Mouse (Mus musculus) liver, embryonic 16.5 days (tissue): Measurements from ENCODE around the gene Med24. TPM values are rescaled to one million over a fixed set of nuclear protein-coding genes. Genes with fewer than 3 reads are reported as not detected.

Experiments
- ATAC-seq: fragments of 200-750 bp; cut with Nextera tagmentation; 2 replicates; pipeline ENCODE4 v1.8.0; 2017; ENCODE audit warnings: low read depth, mild to moderate bottlenecking, moderate number of reproducible peaks, moderate library complexity
- H3K27ac ChIP-seq: fragments of 300-500 bp; sonication (generic); 2 replicates; pipeline ENCODE4 v1.5.1; 2014; ENCODE audit warnings: mild to moderate bottlenecking, low read length
- H3K27me3 ChIP-seq: fragments of 300-500 bp; sonication (generic); 2 replicates; pipeline ENCODE4 v1.6.1; 2014; ENCODE audit warnings: low read depth, low read length, mixed read lengths; ENCODE audit not compliant: control insufficient read depth, insufficient read depth
- H3K36me3 ChIP-seq: fragments of 300-500 bp; sonication (generic); 2 replicates; pipeline ENCODE4 v1.6.1; 2014; ENCODE audit warnings: mild to moderate bottlenecking; ENCODE audit not compliant: control insufficient read depth, insufficient read depth
- H3K4me1 ChIP-seq: fragments of 300-500 bp; sonication (generic); 2 replicates; pipeline ENCODE4 v1.6.1; 2014; ENCODE audit warnings: low read depth, low read length, mixed read lengths; ENCODE audit not compliant: control insufficient read depth
- H3K4me2 ChIP-seq: fragments of 300-500 bp; sonication (generic); 2 replicates; pipeline ENCODE4 v1.6.1; 2014; ENCODE audit warnings: low read depth, low read length, mixed read lengths
- H3K4me3 ChIP-seq: fragments of 300-500 bp; sonication (generic); 2 replicates; pipeline ENCODE4 v1.5.1; 2014; ENCODE audit warnings: low read depth, mild to moderate bottlenecking, low read length
- H3K9ac ChIP-seq: fragments of 300-500 bp; sonication (generic); 2 replicates; pipeline ENCODE4 v1.6.1; 2014; ENCODE audit warnings: low read depth, low read length
- H3K9me3 ChIP-seq: fragments of 300-500 bp; sonication (generic); replicated peaks from 2 replicates; pipeline ENCODE4 v1.6.1; 2016; ENCODE audit warnings: low read length; ENCODE audit not compliant: control insufficient read depth
- WGBS: fragments of 180-500 bp; shearing (Covaris S2); extraction: QIAGEN DNeasy Blood & Tissue Kit; methylation state at CpG from one replicate; pipeline ENCODE4 v1.1.7; 2014; ENCODE audit not compliant: insufficient replicate concordance; 5-methylcytosine and 5-hydroxymethylcytosine counted together
- polyA plus RNA-seq: library from polyadenylated mRNA; unstranded; fragments of >200 nt; fragmentation: Nextera tagmentation; extraction: Ambion mirVana; gene quantifications from 2 replicates; pipeline ENCODE4 v1.2.1, GENCODE M21; 2015

Gene Med24
- polyA plus RNA-seq, 1 experiment from 2014 or later, result 23.8 TPM

DNA sequence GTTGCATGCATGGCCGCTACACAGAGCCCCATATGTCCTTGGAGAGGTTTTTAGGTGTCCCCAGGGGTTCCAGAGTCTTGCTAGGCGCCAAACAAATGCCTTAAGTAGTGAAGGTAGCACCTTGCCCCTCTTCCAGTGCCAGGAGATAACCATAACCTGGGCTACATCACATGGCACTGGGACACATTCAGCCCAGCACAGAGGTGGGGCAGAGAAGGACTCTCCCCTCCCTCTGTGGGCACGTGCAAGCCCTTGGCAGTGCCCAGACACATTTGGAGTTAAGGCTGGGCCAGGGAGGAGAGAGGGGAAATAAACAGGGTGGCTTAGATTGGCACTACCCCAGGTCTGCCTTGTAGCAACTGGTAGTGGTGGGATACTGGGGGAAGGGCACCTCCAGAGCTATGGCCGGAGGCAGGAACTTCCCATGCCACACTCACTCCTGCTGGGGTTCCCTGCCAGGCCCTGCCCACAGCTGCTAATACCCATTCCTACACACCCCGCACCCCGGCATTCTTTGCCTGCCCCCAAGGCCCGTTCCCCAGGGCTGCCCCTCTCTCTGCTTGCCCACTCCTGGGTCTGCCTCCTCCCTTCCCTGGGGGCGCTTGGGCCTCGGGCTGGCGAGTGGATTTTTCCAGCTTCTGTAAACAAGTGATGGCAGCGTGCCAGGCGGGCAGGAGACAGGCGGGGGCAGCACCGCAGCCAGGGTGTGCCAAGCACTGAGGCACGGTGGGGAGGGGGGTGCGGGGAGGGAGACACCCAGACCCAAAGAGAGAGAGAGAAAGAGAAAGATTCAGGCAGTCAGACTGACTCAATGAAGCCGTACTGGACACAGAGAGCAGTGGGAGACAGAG is 21.3 kb upstream of the Med24 start:
- H3K27ac ChIP-seq, result peak overlapping the region; percentile 58
- no peaks in the 10 kb centered on the region; the same call in 1 of the 2 replicates for H3K36me3 ChIP-seq
- peaks cover 97% of the 10 kb centered on the region for H3K4me1 ChIP-seq
- H3K9ac ChIP-seq, result peak overlapping the region; percentile 54
- peak overlapping the region; percentile 52 for H3K4me2 ChIP-seq
- no peaks in the 10 kb centered on the region for H3K27me3 ChIP-seq
- 0 out of 2 replicates have a peak, but pooled peaks have one; percentile 1 for ATAC-seq
- H3K4me3 ChIP-seq, result peak overlapping the region; percentile 34
- 24% methylated on average over 17 of the region's 17 CpGs for WGBS
- H3K9me3 ChIP-seq, result no peaks in the 10 kb centered on the region

DNA sequence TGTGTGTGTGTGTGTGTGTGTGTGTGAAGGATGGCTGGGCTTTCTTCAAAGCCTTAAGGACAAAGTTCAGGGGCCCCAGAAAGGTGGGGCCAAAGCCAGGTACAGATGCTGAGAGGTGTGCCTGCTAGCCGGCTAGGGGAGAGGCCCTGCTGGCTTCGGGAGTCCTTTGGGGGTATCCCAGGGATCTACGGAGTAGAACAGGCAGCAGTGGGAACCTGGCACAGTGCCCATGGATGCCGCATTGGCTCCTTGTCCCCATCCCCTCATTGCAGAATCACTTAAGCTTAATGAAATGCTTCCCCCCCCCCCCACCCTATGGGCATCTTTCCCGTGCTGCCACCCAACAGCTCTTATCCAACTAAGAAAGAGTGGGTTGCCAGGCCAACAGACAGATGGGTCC is 20.5 kb upstream of the Med24 start:
- ATAC-seq, result no peak
- no peaks in the 10 kb centered on the region; the same call in 1 of the 2 replicates for H3K36me3 ChIP-seq
- WGBS, result 56% methylated on average over 5 of the region's 5 CpGs
- no peak overlapping the region; the same call in 1 of the 2 replicates for H3K27ac ChIP-seq
- no peaks in the 10 kb centered on the region for H3K27me3 ChIP-seq
- peaks cover 98% of the 10 kb centered on the region for H3K4me1 ChIP-seq
- H3K4me3 ChIP-seq, result no peak overlapping the region
- no peak overlapping the region for H3K4me2 ChIP-seq
- no peaks in the 10 kb centered on the region for H3K9me3 ChIP-seq
- no peak overlapping the region for H3K9ac ChIP-seq

DNA sequence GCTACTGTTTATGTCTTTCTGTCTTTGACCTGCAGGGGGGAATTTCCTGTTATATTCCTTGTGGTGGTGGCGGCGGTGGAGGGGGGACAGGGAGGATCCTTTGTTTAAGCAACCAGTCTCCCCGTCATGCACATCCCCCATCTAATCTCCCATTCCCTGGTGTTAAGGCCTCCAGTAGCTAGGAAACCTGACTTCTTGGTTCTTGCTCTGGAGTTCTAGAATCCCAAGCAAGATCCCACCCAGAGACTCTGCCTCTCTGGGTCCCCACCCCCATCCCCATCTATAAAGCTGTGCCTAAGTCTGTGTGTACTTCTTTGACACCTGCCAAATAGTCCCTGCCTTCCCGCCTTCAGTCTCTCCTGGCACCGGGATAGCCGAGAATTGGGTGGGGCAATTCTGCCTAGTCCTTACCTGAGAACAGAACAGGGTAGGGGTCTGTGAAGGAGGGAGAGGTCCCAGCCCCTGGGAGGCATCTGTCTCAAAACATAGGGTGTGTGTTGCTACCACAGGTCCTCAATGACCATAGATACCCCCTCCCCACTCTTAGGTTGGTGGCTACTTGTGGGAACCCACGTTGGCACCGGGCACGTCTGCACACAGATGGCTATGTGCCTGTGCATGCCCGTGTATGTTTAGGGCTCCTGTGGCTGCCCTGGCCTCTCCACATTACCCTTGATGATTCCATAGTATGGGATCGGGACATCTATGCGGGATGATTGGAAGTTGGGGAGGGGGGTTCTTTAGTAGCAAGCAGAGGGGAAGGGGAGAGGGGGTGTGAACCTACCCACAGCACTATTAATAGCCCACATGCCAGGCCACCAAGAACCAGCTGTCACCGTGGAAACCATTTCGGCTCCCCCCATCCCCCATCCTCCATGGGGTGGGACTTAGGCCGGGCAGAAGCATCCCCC is 19.5 kb upstream of the Med24 start:
- no peak for ATAC-seq
- H3K36me3 ChIP-seq, result no peaks in the 10 kb centered on the region; the same call in 1 of the 2 replicates
- no peak overlapping the region; the same call in 1 of the 2 replicates for H3K27ac ChIP-seq
- no peaks in the 10 kb centered on the region for H3K27me3 ChIP-seq
- no peaks in the 10 kb centered on the region for H3K9me3 ChIP-seq
- no peak overlapping the region for H3K9ac ChIP-seq
- 44% methylated on average over 15 of the region's 15 CpGs for WGBS
- no peak overlapping the region for H3K4me2 ChIP-seq
- no peak overlapping the region for H3K4me3 ChIP-seq
- H3K4me1 ChIP-seq, result peaks cover 98% of the 10 kb centered on the region

DNA sequence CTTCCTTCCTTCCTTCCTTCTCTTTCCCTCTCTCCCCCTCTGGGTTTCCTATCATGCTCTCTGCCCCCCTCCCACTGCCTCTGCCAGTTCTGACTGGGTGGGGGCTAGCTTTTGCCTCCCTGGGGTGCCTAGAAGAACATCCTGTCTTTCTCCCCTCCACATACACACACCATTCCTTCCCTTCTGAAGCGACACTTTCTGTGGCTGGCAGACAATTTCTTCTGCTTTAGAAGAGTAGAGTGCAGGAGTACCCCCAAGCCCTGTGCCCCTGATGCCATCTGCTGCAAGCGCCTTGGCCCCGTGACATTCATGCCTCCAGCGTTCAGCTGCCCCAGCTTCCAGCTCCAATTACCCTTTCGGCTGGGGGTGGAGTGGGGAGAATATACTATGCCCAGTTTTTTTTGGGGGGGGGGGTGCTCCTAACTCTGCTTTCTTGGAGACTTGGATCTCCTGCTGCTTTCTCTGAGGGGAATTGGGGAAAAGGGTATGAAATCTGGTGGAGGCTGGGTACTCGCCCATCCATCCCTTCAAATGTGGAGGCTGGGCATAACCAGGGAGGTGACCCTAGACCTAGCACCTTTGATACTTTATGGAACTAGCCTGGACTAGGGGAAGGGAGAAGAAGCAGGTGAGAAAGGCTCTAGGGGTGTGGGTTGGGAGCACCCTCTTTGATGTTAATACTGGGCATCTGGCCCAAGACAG is 18.7 kb upstream of the Med24 start:
- Histone ChIP-seq H3K36me3 (no peaks in the 10 kb centered on the region), H3K9me3 (no peaks in the 10 kb centered on the region), H3K4me3 (no peak overlapping the region), H3K4me2 (peak overlapping the region; percentile 15; the same call in 1 of the 2 replicates), H3K9ac (peak overlapping the region; percentile 16), H3K4me1 (peaks cover 98% of the 10 kb centered on the region), H3K27ac (peak overlapping the region; percentile 41), H3K27me3 (no peaks in the 10 kb centered on the region)
- 34% methylated on average over 6 of the region's 6 CpGs for WGBS
- ATAC-seq, result no peak

DNA sequence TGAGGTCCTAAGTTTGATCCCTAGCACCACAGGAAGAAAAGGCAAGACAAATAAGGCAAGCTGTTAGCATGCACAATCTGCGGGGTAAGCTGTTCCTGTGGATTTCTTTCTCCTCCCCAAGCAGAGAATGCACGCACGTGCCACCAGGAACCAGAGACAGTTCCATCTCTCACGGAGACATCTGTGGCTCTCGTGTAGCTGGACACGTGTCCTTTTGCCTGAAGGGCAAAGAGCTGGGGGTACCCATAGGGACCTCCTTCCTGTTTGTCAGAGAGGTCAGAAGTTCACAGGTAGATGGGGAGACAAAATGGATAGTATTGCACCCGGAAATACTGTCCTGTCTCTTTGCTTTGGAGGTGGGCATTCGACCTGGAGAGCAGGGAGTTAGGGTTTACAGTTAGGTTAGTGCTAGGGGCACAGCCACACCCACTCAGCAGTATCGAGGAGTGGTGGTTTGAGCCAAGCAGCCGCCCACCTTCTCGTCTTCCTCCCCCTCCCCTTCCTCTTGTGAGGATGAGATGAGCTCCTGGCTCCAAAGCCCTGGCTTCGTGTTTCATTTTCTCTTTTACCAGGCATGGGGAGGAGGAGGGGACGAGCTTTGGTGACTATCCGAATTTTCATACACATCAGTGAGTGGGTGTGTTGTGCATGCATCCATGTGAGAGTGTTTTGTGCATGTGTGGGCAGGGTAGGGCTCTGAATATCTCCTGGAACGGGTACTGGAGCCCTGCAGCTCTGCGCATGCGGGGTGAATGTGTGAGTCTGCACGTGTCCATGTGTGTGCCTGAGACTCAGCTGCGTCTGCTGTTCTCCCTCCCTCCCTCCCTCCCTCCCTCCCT is 17.8 kb upstream of the Med24 start:
- peak overlapping the region; percentile 11; the same call in 1 of the 2 replicates for H3K9ac ChIP-seq
- H3K36me3 ChIP-seq, result no peaks in the 10 kb centered on the region
- peak overlapping the region; percentile 41 for H3K27ac ChIP-seq
- H3K4me2 ChIP-seq, result peak overlapping the region; percentile 61
- H3K4me1 ChIP-seq, result peaks cover 97% of the 10 kb centered on the region
- no peaks in the 10 kb centered on the region for H3K9me3 ChIP-seq
- no peaks in the 10 kb centered on the region for H3K27me3 ChIP-seq
- peak overlapping the region; percentile 18 for H3K4me3 ChIP-seq
- ATAC-seq, result peak; percentile 56
- WGBS, result 4% methylated on average over 19 of the region's 19 CpGs

DNA sequence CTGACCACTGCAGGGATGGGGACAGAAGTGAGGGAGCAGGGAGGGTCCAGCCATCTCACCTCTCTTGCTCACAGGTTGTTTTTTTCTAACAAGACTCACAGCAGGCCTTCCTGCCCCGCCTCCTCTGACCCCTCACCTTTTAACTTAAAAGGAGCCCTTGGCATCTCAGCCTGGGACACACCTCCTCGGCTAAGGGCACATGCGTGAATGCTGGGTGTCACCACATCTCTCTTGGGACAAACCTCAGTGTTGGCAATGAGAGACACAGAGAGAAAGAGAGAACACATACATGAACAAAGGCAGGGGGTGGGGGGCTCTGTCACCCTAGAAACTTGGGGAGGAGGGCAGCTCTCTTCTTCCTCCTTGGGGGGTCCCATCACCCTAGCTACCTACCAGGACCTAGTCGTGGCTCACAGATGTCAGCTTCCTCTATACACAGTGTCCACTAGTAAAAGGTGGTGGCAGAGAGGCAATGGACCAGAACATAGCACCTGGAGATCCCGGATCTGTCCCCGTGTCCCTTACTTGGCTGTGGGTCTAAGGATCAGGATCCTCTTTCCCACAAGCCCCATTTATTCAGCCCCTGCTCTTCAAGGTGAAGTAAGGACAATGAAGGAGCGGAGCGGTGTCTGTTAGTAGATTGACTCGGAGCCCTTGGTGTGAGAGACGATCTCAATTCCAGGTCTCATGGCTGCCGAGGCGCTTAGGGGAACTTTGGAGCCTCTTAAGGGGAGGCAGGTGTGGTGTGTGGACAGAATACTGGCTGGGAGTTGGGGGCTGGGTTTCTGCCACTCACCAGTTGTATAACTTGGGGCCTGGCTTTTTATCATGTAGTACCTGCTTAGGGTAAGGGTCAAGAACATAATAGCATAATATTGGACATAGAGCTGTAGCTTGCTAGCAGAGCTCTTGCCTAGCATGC is 17.0 kb upstream of the Med24 start:
- H3K4me2 ChIP-seq, result no peak overlapping the region
- 53% methylated on average over 12 of the region's 12 CpGs for WGBS
- no peaks in the 10 kb centered on the region for H3K27me3 ChIP-seq
- no peaks in the 10 kb centered on the region for H3K9me3 ChIP-seq
- H3K4me3 ChIP-seq, result no peak overlapping the region
- H3K4me1 ChIP-seq, result peaks cover 88% of the 10 kb centered on the region
- ATAC-seq, result no peak
- H3K27ac ChIP-seq, result peak overlapping the region; percentile 41
- H3K9ac ChIP-seq, result peak overlapping the region; percentile 4; the same call in 1 of the 2 replicates
- H3K36me3 ChIP-seq, result no peaks in the 10 kb centered on the region

DNA sequence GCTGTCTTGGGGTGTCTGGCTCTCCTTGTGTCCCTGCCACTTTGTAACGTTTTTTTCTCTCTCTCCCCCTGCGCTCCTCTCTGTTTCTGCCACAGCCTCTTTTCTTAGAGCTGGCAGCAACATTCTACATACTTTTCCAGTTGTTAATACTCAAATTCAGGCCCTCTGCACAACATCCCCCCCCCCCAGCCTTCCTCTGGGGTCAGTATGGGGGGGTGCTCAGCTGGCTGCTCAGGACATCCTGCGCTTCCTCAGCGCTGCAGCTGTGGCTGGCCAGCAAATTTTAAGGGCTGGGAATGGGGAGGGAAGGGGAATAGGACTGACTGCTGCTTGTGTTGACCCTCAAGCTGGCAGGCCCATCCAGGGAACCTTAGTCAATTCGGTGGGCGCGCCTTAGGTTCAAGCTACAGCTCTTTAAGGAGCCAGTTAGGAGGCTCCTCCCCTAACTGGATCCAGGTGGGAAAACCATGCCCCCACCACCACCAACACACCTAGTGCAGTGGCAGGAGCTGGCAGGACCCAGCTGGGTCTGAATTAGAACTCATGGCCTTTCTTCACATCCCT is 15.3 kb upstream of the Med24 start:
- no peak for ATAC-seq
- H3K9ac ChIP-seq, result peak overlapping the region; percentile 31
- no peaks in the 10 kb centered on the region for H3K9me3 ChIP-seq
- no peaks in the 10 kb centered on the region for H3K27me3 ChIP-seq
- peak overlapping the region; percentile 93 for H3K4me2 ChIP-seq
- WGBS, result 69% methylated on average over 7 of the region's 7 CpGs
- peaks cover 86% of the 10 kb centered on the region for H3K4me1 ChIP-seq
- no peaks in the 10 kb centered on the region for H3K36me3 ChIP-seq
- H3K27ac ChIP-seq, result peak overlapping the region; percentile 84
- no peak overlapping the region for H3K4me3 ChIP-seq
